In genomic region chr11:72689115-72689514, GRCm38 (mm10) we compare ENCODE assay signal across 8 mouse cellular contexts. TPM values are rescaled to one million over a fixed set of nuclear protein-coding genes. Genes with fewer than 3 reads are reported as not detected.
DNase-seq lines count a peak whose midpoint lies in the region; ATAC-seq lines count a peak whose summit lies in the region.

No protein-coding gene starts in this region.

- peak overlapping the region; percentile 64 for H3K4me2 ChIP-seq in heart, embryonic 11.5 days
- H3K4me2 ChIP-seq in hindbrain, embryonic 16.5 days (ENCODE audit: low read length): peak overlapping the region; percentile 83
- peak overlapping the region; percentile 72 for H3K4me2 ChIP-seq in midbrain, embryonic 13.5 days (replicated peaks)

- H3K9me3 ChIP-seq in heart, embryonic 11.5 days (replicated peaks; ENCODE audit: control insufficient read depth, low read length): no peaks in the 10 kb centered on the region
- H3K9me3 ChIP-seq in hindbrain, embryonic 16.5 days (ENCODE audit: control insufficient read depth, low read length): no peaks in the 10 kb centered on the region
- no peaks in the 10 kb centered on the region for H3K9me3 ChIP-seq in midbrain, embryonic 13.5 days

- H3K9ac ChIP-seq in heart, embryonic 11.5 days (ENCODE audit: low read depth, low read length): peak overlapping the region; percentile 81; the same call in 1 of the 2 replicates
- no peak overlapping the region; the same call in 1 of the 2 replicates for H3K9ac ChIP-seq in hindbrain, embryonic 16.5 days (ENCODE audit: low read depth, low read length)
- peak overlapping the region; percentile 91; the same call in 1 of the 2 replicates for H3K9ac ChIP-seq in midbrain, embryonic 13.5 days (replicated peaks)

- no peak for DNase-seq in heart, postnatal 10 days
- DNase-seq in c-Kit-positive CD71-positive TER-119-negative erythroid progenitor cells, embryonic 14.5 days (ENCODE audit: low read depth): peak; percentile 78
- no peak for DNase-seq in urinary bladder, adult 18-20 months (ENCODE audit: low spot score in 2 of 2)
- DNase-seq in testis, postnatal 14 days (ENCODE audit: low spot score): no peak
- no peak for DNase-seq in thymus, postnatal 0 days (ENCODE audit: low spot score)

- WGBS in heart, embryonic 11.5 days (ENCODE audit: insufficient replicate concordance): 41% methylated on average over 3 of the region's 3 CpGs
- WGBS in hindbrain, embryonic 16.5 days: 74% methylated on average over 3 of the region's 3 CpGs
- 74% methylated on average over 3 of the region's 3 CpGs for WGBS in midbrain, embryonic 13.5 days

- H3K27me3 ChIP-seq in heart, embryonic 11.5 days (ENCODE audit: control insufficient read depth, insufficient read depth, low read length): no peaks in the 10 kb centered on the region
- no peaks in the 10 kb centered on the region for H3K27me3 ChIP-seq in hindbrain, embryonic 16.5 days (replicated peaks; ENCODE audit: control insufficient read depth, insufficient read depth, low read length)
- no peaks in the 10 kb centered on the region for H3K27me3 ChIP-seq in midbrain, embryonic 13.5 days

- H3K27ac ChIP-seq in heart, embryonic 11.5 days (ENCODE audit: low read depth, low read length): peak overlapping the region; percentile 46; the same call in 1 of the 2 replicates
- no peak overlapping the region for H3K27ac ChIP-seq in hindbrain, embryonic 16.5 days (ENCODE audit: low read depth, low read length)
- no peak overlapping the region for H3K27ac ChIP-seq in midbrain, embryonic 13.5 days

- 0 out of 2 replicates have a peak, but pooled peaks have one; percentile 44 for ATAC-seq in heart, embryonic 11.5 days (replicated peaks; ENCODE audit: insufficient number of reproducible peaks, low FRiP score, low TSS enrichment)
- no peak for ATAC-seq in hindbrain, embryonic 16.5 days
- no peak for ATAC-seq in midbrain, embryonic 13.5 days

- H3K4me3 ChIP-seq in heart, embryonic 11.5 days (ENCODE audit: low read depth, low read length): peak overlapping the region; percentile 77
- H3K4me3 ChIP-seq in hindbrain, embryonic 16.5 days (ENCODE audit: low read length): peak overlapping the region; percentile 94
- H3K4me3 ChIP-seq in midbrain, embryonic 13.5 days (replicated peaks): peak overlapping the region; percentile 89

- H3K36me3 ChIP-seq in heart, embryonic 11.5 days (ENCODE audit: control insufficient read depth, insufficient read depth, low read length): no peaks in the 10 kb centered on the region
- no peaks in the 10 kb centered on the region; the same call in 1 of the 2 replicates for H3K36me3 ChIP-seq in hindbrain, embryonic 16.5 days (ENCODE audit: control insufficient read depth, insufficient read depth, low read length)
- peaks cover 16% of the 10 kb centered on the region for H3K36me3 ChIP-seq in midbrain, embryonic 13.5 days

- peaks cover 9% of the 10 kb centered on the region for H3K4me1 ChIP-seq in heart, embryonic 11.5 days (ENCODE audit: control insufficient read depth, insufficient read depth, low read length)
- H3K4me1 ChIP-seq in hindbrain, embryonic 16.5 days (ENCODE audit: control insufficient read depth, insufficient read depth, low read depth, low read length): peaks cover 24% of the 10 kb centered on the region
- peaks cover 30% of the 10 kb centered on the region for H3K4me1 ChIP-seq in midbrain, embryonic 13.5 days (replicated peaks)

- intact Hi-C loops in heart, postnatal 10 days (cut with DNase I): no loop called here

RNA-seq across cellular contexts. Expression of gene Ankfy1, which starts 0.7 kb away (rescaled TPM):
- 24.4 and 25.1 TPM in 2 replicates for polyA plus RNA-seq in heart, embryonic 11.5 days (2014; fragmentation: Nextera tagmentation; extraction: Ambion mirVana)
- total RNA-seq in heart, postnatal 10 days (2021): 10 to 100 TPM; 26.9 to 28.8 TPM
- 19.8 and 25.5 TPM in 2 replicates for polyA plus RNA-seq in hindbrain, embryonic 16.5 days (2015; fragmentation: Nextera tagmentation; extraction: Ambion mirVana)
- polyA plus RNA-seq in midbrain, embryonic 13.5 days (2015; fragmentation: Nextera tagmentation; extraction: Ambion mirVana): 25.6 and 26.2 TPM in 2 replicates
- polyA plus RNA-seq in thymus, postnatal 0 days (2015; fragmentation: Nextera tagmentation; extraction: Ambion mirVana): 11.4 and 12.5 TPM in 2 replicates
